Comparison of ENCODE assay signal across 20 mouse cellular contexts in genomic region chr3:59066558-59067294, GRCm38 (mm10). TPM values are rescaled to one million over a fixed set of nuclear protein-coding genes. Genes with fewer than 3 reads are reported as not detected.
DNase-seq lines count a peak whose midpoint lies in the region; ATAC-seq and TF ChIP-seq lines count a peak whose summit lies in the region.
"Had no signal": no experiment of that assay in that cellular context is flagged by ENCODE, and none has a peak within 500 bp of the region (broad histone marks: within the 10 kb centered on the region; RNA-seq: fewer than 3 reads in every experiment).

No protein-coding gene starts in this region.

- H3K27me3 ChIP-seq in heart, postnatal 0 days (ENCODE audit: control insufficient read depth, insufficient read depth, low read length): no peaks in the 10 kb centered on the region
- H3K27me3 ChIP-seq in heart, embryonic 12.5 days (replicated peaks): no peaks in the 10 kb centered on the region
- no peaks in the 10 kb centered on the region for H3K27me3 ChIP-seq in limb, embryonic 14.5 days (ENCODE audit: control insufficient read depth, insufficient read depth, low read length)
- H3K27me3 ChIP-seq: kidney, embryonic 15.5 days had no signal

- no peak for DNase-seq in heart, postnatal 0 days (ENCODE audit: low spot score)
- DNase-seq in right cerebral cortex, postnatal 10 days (ENCODE audit: low spot score in 2 of 2): peak; percentile 33 to 48
- no peak for DNase-seq in right cerebral cortex, postnatal 14 days
- DNase-seq in limb, embryonic 14.5 days (ENCODE audit: low spot score): peak; percentile 52
- DNase-seq in urinary bladder, adult 2 months (ENCODE audit: low spot score): no peak
- DNase-seq in urinary bladder, adult 18-20 months (ENCODE audit: low spot score in 2 of 2): no peak
- DNase-seq: adrenal gland, postnatal 25 days; cerebellum, postnatal 14 days; heart, adult 11 months; lung, postnatal 36 days; midbrain, embryonic 14.5 days; thymus, postnatal 4 days had no signal

- no peaks in the 10 kb centered on the region for H3K4me1 ChIP-seq in heart, postnatal 0 days (ENCODE audit: control insufficient read depth, insufficient read depth)
- H3K4me1 ChIP-seq in heart, embryonic 12.5 days (replicated peaks): 0 out of 2 replicates have a peak, but pooled peaks cover 12% of the 10 kb centered on the region
- peaks cover 16% of the 10 kb centered on the region for H3K4me1 ChIP-seq in limb, embryonic 14.5 days (ENCODE audit: control insufficient read depth, insufficient read depth, low read length)
- H3K4me1 ChIP-seq: kidney, embryonic 15.5 days had no signal

- no peaks in the 10 kb centered on the region for H3K36me3 ChIP-seq in heart, postnatal 0 days (replicated peaks; ENCODE audit: control insufficient read depth, insufficient read depth, low read length)
- H3K36me3 ChIP-seq in heart, embryonic 12.5 days: 0 out of 2 replicates have a peak, but pooled peaks cover 2% of the 10 kb centered on the region
- H3K36me3 ChIP-seq in limb, embryonic 14.5 days (ENCODE audit: control insufficient read depth, insufficient read depth, low read length): no peaks in the 10 kb centered on the region
- H3K36me3 ChIP-seq: kidney, embryonic 15.5 days had no signal

- H3K27ac ChIP-seq in heart, postnatal 0 days (ENCODE audit: low read depth): no peak overlapping the region
- no peak overlapping the region for H3K27ac ChIP-seq in heart, embryonic 12.5 days (ENCODE audit: poor library complexity, severe bottlenecking)
- H3K27ac ChIP-seq in limb, embryonic 14.5 days (replicated peaks; ENCODE audit: low read depth, low read length): peak overlapping the region; percentile 48; the same call in 1 of the 2 replicates
- H3K27ac ChIP-seq: kidney, embryonic 15.5 days; layer of hippocampus, adult 2 months; liver, embryonic 14.5 days had no signal

- no peaks in the 10 kb centered on the region for H3K9me3 ChIP-seq in heart, postnatal 0 days (replicated peaks; ENCODE audit: control insufficient read depth, low read length)
- H3K9me3 ChIP-seq in heart, embryonic 12.5 days (replicated peaks): no peaks in the 10 kb centered on the region
- H3K9me3 ChIP-seq in limb, embryonic 14.5 days (ENCODE audit: control insufficient read depth, low read length): no peaks in the 10 kb centered on the region
- H3K9me3 ChIP-seq: kidney, embryonic 15.5 days had no signal

- no peak overlapping the region for H3K4me3 ChIP-seq in heart, postnatal 0 days (ENCODE audit: low read depth, low read length)
- no peak overlapping the region for H3K4me3 ChIP-seq in heart, embryonic 12.5 days
- H3K4me3 ChIP-seq in limb, embryonic 14.5 days (replicated peaks; ENCODE audit: low read length): no peak overlapping the region
- H3K4me3 ChIP-seq: kidney, embryonic 15.5 days; layer of hippocampus, adult 2 months had no signal

- no peak overlapping the region for H3K9ac ChIP-seq in heart, postnatal 0 days (replicated peaks; ENCODE audit: low read depth, low read length)
- H3K9ac ChIP-seq in heart, embryonic 12.5 days: no peak overlapping the region
- H3K9ac ChIP-seq in limb, embryonic 14.5 days (ENCODE audit: low read depth, low read length, severe bottlenecking): peak overlapping the region; percentile 7; the same call in 1 of the 2 replicates
- H3K9ac ChIP-seq: kidney, embryonic 15.5 days; liver, embryonic 14.5 days had no signal

- WGBS in heart, postnatal 0 days: 65% methylated on average over 8 of the region's 8 CpGs
- WGBS in heart, embryonic 12.5 days: 75% methylated on average over 8 of the region's 8 CpGs
- 35% methylated on average over 8 of the region's 8 CpGs for WGBS in limb, embryonic 14.5 days

- peak; percentile 27; the same call in 1 of the 2 replicates for ATAC-seq in heart, postnatal 0 days (ENCODE audit: insufficient read depth, low read depth)
- ATAC-seq in heart, embryonic 12.5 days (ENCODE audit: insufficient number of reproducible peaks, low FRiP score): no peak
- ATAC-seq in limb, embryonic 14.5 days (ENCODE audit: low FRiP score, low read depth): peak; percentile 73; the same call in 1 of the 2 replicates
- ATAC-seq: CD4-positive, CD25-positive, alpha-beta regulatory T cell, adult 4 months; inflammation-experienced regulatory T-cells, adult 6 months had no signal

- H3K4me2 ChIP-seq in heart, postnatal 0 days (ENCODE audit: low read depth, low read length): no peak overlapping the region
- no peak overlapping the region for H3K4me2 ChIP-seq in heart, embryonic 12.5 days
- H3K4me2 ChIP-seq in limb, embryonic 14.5 days (replicated peaks; ENCODE audit: low read depth, low read length, severe bottlenecking): no peak overlapping the region
- H3K4me2 ChIP-seq: kidney, embryonic 15.5 days had no signal

- no peak for TF ChIP-seq EP300 in heart, postnatal 0 days (IDR thresholded peaks at IDR 0.05; ENCODE audit: low read depth)

- no peak for TF ChIP-seq POLR2A in limb, embryonic 14.5 days (IDR thresholded peaks at IDR 0.05; ENCODE audit: borderline replicate concordance, extremely low read depth, insufficient read depth, insufficient read length)

- TF ChIP-seq CTCF in heart, postnatal 0 days (IDR thresholded peaks at IDR 0.05; ENCODE audit: low read depth): no peak

RNA-seq across cellular contexts. Expression of gene Gpr171, which starts 34.9 kb away (rescaled TPM):
- 0.31 TPM in 1 of 2 replicates, not detected in the other for total RNA-seq in heart, postnatal 0 days (2014; rRNA removed; ENCODE audit: low replicate concordance)
- polyA plus RNA-seq in heart, postnatal 0 days (2015; fragmentation: Nextera tagmentation; extraction: Ambion mirVana): 0.29 and 0.33 TPM in 2 replicates
- polyA plus RNA-seq in heart, embryonic 12.5 days (2016; fragmentation: Nextera tagmentation; extraction: Ambion mirVana): 1.6 TPM in 2 replicates
- polyA plus RNA-seq in limb, embryonic 14.5 days (2012; rRNA removed): 0.13 and 0.19 TPM in 2 replicates
- 0.75 and 1.5 TPM in 2 replicates for polyA plus RNA-seq in limb, embryonic 14.5 days (2014; fragmentation: Nextera tagmentation; extraction: Ambion mirVana)
- polyA plus RNA-seq in urinary bladder, adult 2 months (2012; rRNA removed): 0.51 and 0.56 TPM in 2 replicates
- total RNA-seq: layer of hippocampus, adult 2 months; left cerebral cortex, adult 8-10 months; MEL had no signal

Comparison
In these comparisons a context has a peak if more than half of its experiments do, and no peak if none do; other contexts are left out.
1. DNase-seq: peak in right cerebral cortex, postnatal 10 days (2 of 2) and limb, embryonic 14.5 days (single experiment); none in heart, postnatal 0 days (single experiment), right cerebral cortex, postnatal 14 days (single experiment), urinary bladder, adult 2 months (single experiment) and urinary bladder, adult 18-20 months (0 of 2).